Mouse (Mus musculus) midbrain, embryonic 13.5 days (tissue): ENCODE measurements at regions not wholly inside any gene's neighbourhood (a gene's known extent, or its start where the extent isn't known, plus 50 kb on each side); places are given as distances from the start of the nearest gene placed in this dataset.
A peak's percentile ranks its signal among the peaks of the same experiment; 100 is the strongest.

ENCODE experiments used
- ATAC-seq: fragments of 200-750 bp; cut with Nextera tagmentation; 2 replicates; pipeline ENCODE4 v1.8.0; 2017; ENCODE audit warnings: mild to moderate bottlenecking, moderate TSS enrichment, moderate library complexity
- H3K27ac ChIP-seq: fragments of 300-500 bp; sonication (generic); 2 replicates; pipeline ENCODE4 v1.5.1; 2015; ENCODE audit warnings: inconsistent platforms, mild to moderate bottlenecking, moderate library complexity
- H3K27me3 ChIP-seq: fragments of 300-500 bp; sonication (generic); 2 replicates; pipeline ENCODE4 v1.6.1; 2015; ENCODE audit warnings: mild to moderate bottlenecking, inconsistent platforms
- H3K36me3 ChIP-seq: fragments of 300-500 bp; sonication (generic); 2 replicates; pipeline ENCODE4 v1.6.1; 2015; ENCODE audit warnings: mild to moderate bottlenecking, inconsistent platforms
- H3K4me1 ChIP-seq: fragments of 300-500 bp; sonication (generic); replicated peaks from 2 replicates; pipeline ENCODE4 v1.6.1; 2015; ENCODE audit warnings: inconsistent platforms
- H3K4me2 ChIP-seq: fragments of 300-500 bp; sonication (generic); replicated peaks from 2 replicates; pipeline ENCODE4 v1.6.1; 2015; ENCODE audit warnings: moderate library complexity, mild to moderate bottlenecking, inconsistent platforms
- H3K4me3 ChIP-seq: fragments of 300-500 bp; sonication (generic); replicated peaks from 2 replicates; pipeline ENCODE4 v1.5.1; 2015; ENCODE audit warnings: mild to moderate bottlenecking, inconsistent platforms
- H3K9ac ChIP-seq: fragments of 300-500 bp; sonication (generic); replicated peaks from 2 replicates; pipeline ENCODE4 v1.6.1; 2015; ENCODE audit warnings: mild to moderate bottlenecking, inconsistent platforms
- H3K9me3 ChIP-seq: fragments of 300-500 bp; sonication (generic); 2 replicates; pipeline ENCODE4 v1.6.1; 2016; ENCODE audit warnings: mild to moderate bottlenecking, inconsistent platforms
- WGBS: fragments of 180-500 bp; shearing (Covaris S2); methylation state at CpG from one replicate; pipeline ENCODE4 v1.1.7; 2015; 5-methylcytosine and 5-hydroxymethylcytosine counted together

DNA sequence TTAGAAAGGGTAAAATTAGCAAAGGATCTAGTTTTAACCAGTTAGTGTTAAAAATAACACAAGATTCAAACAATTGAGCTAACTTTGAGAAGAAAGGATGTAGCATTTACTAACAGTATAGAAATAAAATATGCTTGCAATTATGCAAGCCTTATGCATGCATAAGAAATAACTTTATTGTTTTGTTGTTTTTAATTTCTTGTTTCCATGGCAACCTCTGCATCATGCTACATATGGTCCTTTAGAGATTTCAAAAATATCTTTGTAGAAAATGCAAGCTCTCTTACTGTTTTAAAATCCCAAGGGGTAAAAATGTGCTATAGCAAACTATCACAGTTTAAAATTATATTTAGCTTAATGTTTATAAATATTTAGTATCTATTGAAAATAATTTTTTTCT lies 395.0 kb upstream of the Spock3 start:
- Histone ChIP-seq H3K27ac (no peak overlapping the region), H3K36me3 (no peaks in the 10 kb centered on the region), H3K27me3 (no peaks in the 10 kb centered on the region), H3K4me2 (no peak overlapping the region), H3K9me3 (no peaks in the 10 kb centered on the region), H3K4me3 (no peak overlapping the region), H3K4me1 (no peaks in the 10 kb centered on the region), H3K9ac (no peak overlapping the region)
- ATAC-seq = no peak

- Histone ChIP-seq H3K9me3 (no peaks in the 10 kb centered on the region), H3K4me1 (0 out of 2 replicates have a peak, but pooled peaks cover 3% of the 10 kb centered on the region), H3K4me2 (no peak overlapping the region), H3K27me3 (no peaks in the 10 kb centered on the region), H3K9ac (no peak overlapping the region), H3K27ac (no peak overlapping the region), H3K36me3 (no peaks in the 10 kb centered on the region), H3K4me3 (no peak overlapping the region)
- 51% methylated on average over 4 of the region's 4 CpGs for WGBS
- peak; percentile 79 for ATAC-seq
Observed at GRCm38 (mm10) chr8:62575817-62576231, 375.0 kb upstream of the Spock3 start.

- Histone ChIP-seq H3K27me3 (no peaks in the 10 kb centered on the region), H3K9ac (no peak overlapping the region), H3K36me3 (no peaks in the 10 kb centered on the region), H3K9me3 (no peaks in the 10 kb centered on the region), H3K4me1 (no peaks in the 10 kb centered on the region), H3K4me2 (no peak overlapping the region), H3K4me3 (no peak overlapping the region), H3K27ac (no peak overlapping the region)
- ATAC-seq = no peak
Observed at GRCm38 (mm10) chr8:62599281-62599680, 351.5 kb upstream of the Spock3 start.

GRCm38 (mm10) chr8:62606126-62606525 lies 344.7 kb upstream of the Spock3 start:
- no peak overlapping the region for H3K4me2 ChIP-seq
- no peaks in the 10 kb centered on the region for H3K4me1 ChIP-seq
- no peak overlapping the region for H3K9ac ChIP-seq
- no peak for ATAC-seq
- H3K27ac ChIP-seq = no peak overlapping the region
- H3K36me3 ChIP-seq = no peaks in the 10 kb centered on the region
- H3K9me3 ChIP-seq = no peaks in the 10 kb centered on the region
- H3K27me3 ChIP-seq = no peaks in the 10 kb centered on the region
- WGBS = 83% methylated on average over 1 of the region's 1 CpGs
- H3K4me3 ChIP-seq = no peak overlapping the region

DNA sequence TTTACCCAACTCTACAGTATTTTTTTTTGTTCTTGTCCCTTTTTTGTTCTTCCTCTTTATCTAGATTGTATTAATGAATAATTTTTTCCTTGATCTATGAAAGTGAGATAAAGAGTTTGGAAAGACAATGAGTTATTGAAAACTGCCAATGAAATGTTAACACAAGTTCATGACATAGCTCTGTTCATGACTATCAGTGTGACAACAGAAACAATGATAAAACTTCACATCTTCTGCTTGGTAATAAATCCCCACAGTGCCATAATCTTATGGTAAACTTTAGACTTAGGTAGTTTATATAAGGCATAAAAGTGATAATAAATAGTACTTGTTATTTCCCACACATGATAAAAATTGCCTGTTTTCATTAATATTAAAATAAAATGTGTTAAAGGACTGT lies 330.8 kb upstream of the Spock3 start:
- Histone ChIP-seq H3K27ac (no peak overlapping the region), H3K9ac (no peak overlapping the region), H3K4me3 (no peak overlapping the region), H3K27me3 (no peaks in the 10 kb centered on the region), H3K4me2 (no peak overlapping the region), H3K4me1 (no peaks in the 10 kb centered on the region), H3K36me3 (no peaks in the 10 kb centered on the region), H3K9me3 (no peaks in the 10 kb centered on the region)
- no peak for ATAC-seq

- WGBS = 82% methylated on average over 1 of the region's 1 CpGs
- H3K9me3 ChIP-seq = no peaks in the 10 kb centered on the region
Observed at GRCm38 (mm10) chr8:62621176-62621575, 329.6 kb upstream of the Spock3 start.

More at GRCm38 (mm10) chr8:62621176-62621575, 329.6 kb upstream of the Spock3 start:
- Histone ChIP-seq H3K4me2 (no peak overlapping the region), H3K36me3 (no peaks in the 10 kb centered on the region), H3K27ac (no peak overlapping the region), H3K4me3 (no peak overlapping the region), H3K4me1 (no peaks in the 10 kb centered on the region), H3K9ac (no peak overlapping the region), H3K27me3 (no peaks in the 10 kb centered on the region)
- no peak for ATAC-seq
